ENCODE assay signal across 22 mouse cellular contexts in the genomic region with DNA sequence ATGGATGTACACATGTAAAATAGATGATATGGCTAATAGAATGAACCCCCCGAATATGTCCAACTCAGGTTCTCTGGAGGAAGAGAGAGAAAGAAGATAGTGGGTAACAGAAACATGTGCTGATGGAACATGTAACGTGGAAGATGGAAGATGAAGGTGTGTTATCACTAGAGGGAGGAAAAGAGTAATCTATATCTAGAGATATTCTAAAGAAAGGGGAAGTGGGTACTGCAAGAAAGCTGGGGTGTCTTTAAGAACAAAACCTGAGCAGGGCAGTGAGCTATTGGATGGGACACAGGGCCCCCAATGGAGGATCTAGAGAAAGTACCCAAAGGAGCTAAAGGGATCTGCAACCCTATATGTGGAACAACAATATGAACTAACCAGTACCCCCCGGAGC. TPM values are rescaled to one million over a fixed set of nuclear protein-coding genes. Genes with fewer than 3 reads are reported as not detected.
DNase-seq lines count a peak whose midpoint lies in the region; ATAC-seq and TF ChIP-seq lines count a peak whose summit lies in the region.
"Had no signal": no experiment of that assay in that cellular context is flagged by ENCODE, and none has a peak within 500 bp of the region (broad histone marks: within the 10 kb centered on the region; RNA-seq: fewer than 3 reads in every experiment).

No protein-coding gene starts in this region.

- no peaks in the 10 kb centered on the region for H3K27me3 ChIP-seq in G1E (ENCODE audit: insufficient read depth, low read length)
- no peaks in the 10 kb centered on the region; the same call in 1 of the 2 replicates for H3K27me3 ChIP-seq in splenic B cell, adult 2 months (ENCODE audit: control insufficient read depth, insufficient read depth, low read length, poor library complexity, severe bottlenecking)
- H3K27me3 ChIP-seq: embryonic facial prominence, embryonic 15.5 days; heart, embryonic 15.5 days; intestine, embryonic 15.5 days had no signal

- DNase-seq in 416B (ENCODE audit: low read depth) = peak; percentile 38
- DNase-seq in G1E (ENCODE audit: low spot score) = peak; percentile 27
- peak; percentile 47 for DNase-seq in splenic B cell, adult 2 months (ENCODE audit: low read depth, low spot score)
- no peak for DNase-seq in right cerebral cortex, postnatal 14 days
- DNase-seq in spleen, postnatal 10 days (ENCODE audit: low spot score in 2 of 2) = no peak
- no peak for DNase-seq in adrenal gland, postnatal 4 days (ENCODE audit: low spot score in 2 of 2)
- DNase-seq: adrenal gland, adult 2 months; cerebellum, adult 18-20 months; cerebellum, adult 9-11 months; embryo, embryonic 11 days; gastrocnemius, postnatal 36 days; heart, adult 18-20 months; heart, postnatal 14 days; kidney, adult 18-20 months had no signal

- no peaks in the 10 kb centered on the region for H3K36me3 ChIP-seq in G1E (replicated peaks)
- H3K36me3 ChIP-seq in splenic B cell, adult 2 months (ENCODE audit: control insufficient read depth, insufficient read depth, low read length, poor library complexity, severe bottlenecking) = no peaks in the 10 kb centered on the region
- H3K36me3 ChIP-seq: embryonic facial prominence, embryonic 15.5 days; forebrain, embryonic 10.5 days; heart, embryonic 15.5 days; hindbrain, embryonic 10.5 days; intestine, embryonic 15.5 days had no signal

- H3K9me3 ChIP-seq in G1E (replicated peaks) = no peaks in the 10 kb centered on the region
- H3K9me3 ChIP-seq: embryonic facial prominence, embryonic 15.5 days; forebrain, embryonic 10.5 days; heart, embryonic 15.5 days; hindbrain, embryonic 10.5 days; intestine, embryonic 15.5 days had no signal

- H3K4me3 ChIP-seq in G1E (ENCODE audit: low read depth, low read length) = no peak overlapping the region
- H3K4me3 ChIP-seq: embryonic facial prominence, embryonic 15.5 days; erythroblast, embryonic 14.5 days; forebrain, embryonic 10.5 days; heart, embryonic 15.5 days; hindbrain, embryonic 10.5 days; intestine, embryonic 15.5 days had no signal

- peaks cover 18% of the 10 kb centered on the region for H3K4me1 ChIP-seq in G1E (ENCODE audit: insufficient read depth, low read depth, low read length)
- H3K4me1 ChIP-seq: forebrain, embryonic 10.5 days; heart, embryonic 15.5 days; hindbrain, embryonic 10.5 days; intestine, embryonic 15.5 days had no signal

- TF ChIP-seq CTCF in G1E (IDR thresholded peaks at IDR 0.05; ENCODE audit: low read depth, low read length) = no peak

- ATAC-seq in G1E (ENCODE audit: extremely low read depth, insufficient number of reproducible peaks, low FRiP score, poor library complexity, severe bottlenecking) = peak; percentile 75; the same call in 1 of the 2 replicates
- ATAC-seq in common myeloid progenitor, adult 5-6 weeks (replicated peaks; ENCODE audit: low read depth, poor library complexity, severe bottlenecking) = peak; percentile 68; the same call in 1 of the 2 replicates
- ATAC-seq: forebrain, embryonic 14.5 days; intestine, embryonic 15.5 days had no signal

RNA-seq across cellular contexts. Expression of a gene that starts 38.9 kb away (rescaled TPM):
- total RNA-seq in G1E (2014; fragmentation: Nextera tagmentation) = 30.8 and 31.4 TPM in 2 replicates
- 44.7 and 52.3 TPM in 2 replicates for total RNA-seq in G1E (2017)
- polyA plus RNA-seq in G1E (2012) = 12.9 and 17.4 TPM in 2 replicates
- total RNA-seq in common myeloid progenitor, adult 5-6 weeks (2017) = 49.5 and 70.0 TPM in 2 replicates
- total RNA-seq in adrenal gland, postnatal 4 days (2021) = 10 to 100 TPM; 29.9 to 30.6 TPM

Comparison
In these comparisons a context has a peak if more than half of its experiments do, and no peak if none do; other contexts are left out.
1. DNase-seq: peak in 416B (single experiment), G1E (single experiment) and splenic B cell, adult 2 months (single experiment); none in right cerebral cortex, postnatal 14 days (single experiment), spleen, postnatal 10 days (0 of 2) and adrenal gland, postnatal 4 days (0 of 2).